Mouse (Mus musculus): ENCODE data around the gene Best2. TPM values are rescaled to one million over a fixed set of nuclear protein-coding genes. Genes with fewer than 3 reads are reported as not detected.

Gene Best2
- polyA plus RNA-seq, 1 experiment from 2014 or later = not detected

DNA sequence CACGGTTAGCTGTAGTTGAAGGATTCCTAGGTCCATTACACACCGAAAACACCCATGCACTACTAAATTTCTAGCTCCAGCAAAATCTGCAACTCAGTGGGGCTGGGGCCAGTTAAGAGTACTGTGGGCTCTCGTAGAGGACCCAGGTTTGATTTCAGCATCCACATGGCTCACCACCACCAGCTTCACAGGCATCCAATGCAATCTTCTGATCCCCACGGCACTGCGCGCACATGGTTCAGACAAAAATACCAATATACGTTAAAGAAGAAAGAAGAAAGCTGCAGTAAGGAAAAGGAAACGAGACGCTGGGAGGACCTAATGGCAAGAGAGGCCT lies 22.0 kb upstream of the Best2 start:
- peak overlapping the region; percentile 88 for H3K27ac ChIP-seq (ENCODE audit: low read depth, low read length)
- no peaks in the 10 kb centered on the region for H3K36me3 ChIP-seq (ENCODE audit: control insufficient read depth, insufficient read depth, low read length)
- ATAC-seq (ENCODE audit: low FRiP score) = peak; percentile 53
- H3K4me3 ChIP-seq (ENCODE audit: low read depth, low read length) = peak overlapping the region; percentile 79
- peaks cover 6% of the 10 kb centered on the region; the same call in 1 of the 2 replicates for H3K4me1 ChIP-seq (replicated peaks; ENCODE audit: control insufficient read depth, insufficient read depth, low read length)
- H3K4me2 ChIP-seq (replicated peaks; ENCODE audit: low read depth, low read length) = peak overlapping the region; percentile 89
- H3K9me3 ChIP-seq (ENCODE audit: control insufficient read depth, low read length) = no peaks in the 10 kb centered on the region
- under 1% methylated on average over 9 of the region's 9 CpGs for WGBS
- no peaks in the 10 kb centered on the region for H3K27me3 ChIP-seq (ENCODE audit: control insufficient read depth, insufficient read depth, low read length)
- peak overlapping the region; percentile 74 for H3K9ac ChIP-seq (ENCODE audit: low read depth, low read length)
- no peak for DNase-seq (ENCODE audit: low spot score)

DNA sequence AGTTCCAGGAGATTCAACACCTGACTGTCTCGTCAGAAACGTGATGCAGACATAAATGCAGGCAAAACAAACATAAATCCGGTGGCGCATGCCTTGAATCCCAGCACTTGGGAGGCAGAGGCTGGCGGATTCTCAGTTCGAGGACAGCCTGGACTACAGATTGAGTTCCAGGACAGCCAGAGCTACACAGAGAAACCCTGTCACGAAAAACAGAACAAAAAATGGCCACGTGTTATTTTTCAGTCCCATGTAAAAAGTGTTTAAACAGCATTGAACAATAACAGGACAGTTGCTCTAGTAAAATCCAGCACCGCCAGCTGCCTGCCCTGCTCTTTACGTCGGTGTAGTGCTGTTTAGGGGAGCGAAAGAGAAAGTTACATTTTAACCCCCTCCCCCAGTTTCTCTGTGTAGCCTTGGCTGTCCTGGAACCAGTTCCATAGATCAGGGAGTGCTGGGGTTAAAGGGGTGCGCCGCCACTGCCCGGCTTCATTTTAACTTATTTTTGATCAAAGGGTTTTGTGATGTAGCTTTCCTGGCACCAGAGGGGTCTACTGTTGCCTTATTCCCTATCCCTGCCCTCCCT lies 21.5 kb upstream of the Best2 start:
- peaks cover 6% of the 10 kb centered on the region; the same call in 1 of the 2 replicates for H3K4me1 ChIP-seq (replicated peaks; ENCODE audit: control insufficient read depth, insufficient read depth, low read length)
- H3K9ac ChIP-seq (ENCODE audit: low read depth, low read length) = peak overlapping the region; percentile 74
- H3K27ac ChIP-seq (ENCODE audit: low read depth, low read length) = peak overlapping the region; percentile 88
- H3K9me3 ChIP-seq (ENCODE audit: control insufficient read depth, low read length) = no peaks in the 10 kb centered on the region
- peak overlapping the region; percentile 79 for H3K4me3 ChIP-seq (ENCODE audit: low read depth, low read length)
- H3K27me3 ChIP-seq (ENCODE audit: control insufficient read depth, insufficient read depth, low read length) = no peaks in the 10 kb centered on the region
- DNase-seq (ENCODE audit: low spot score) = peak; percentile 36
- no peaks in the 10 kb centered on the region for H3K36me3 ChIP-seq (ENCODE audit: control insufficient read depth, insufficient read depth, low read length)
- peak; percentile 4 for ATAC-seq (ENCODE audit: low FRiP score)
- H3K4me2 ChIP-seq (replicated peaks; ENCODE audit: low read depth, low read length) = peak overlapping the region; percentile 89
- 2% methylated on average over 15 of the region's 15 CpGs for WGBS

DNA sequence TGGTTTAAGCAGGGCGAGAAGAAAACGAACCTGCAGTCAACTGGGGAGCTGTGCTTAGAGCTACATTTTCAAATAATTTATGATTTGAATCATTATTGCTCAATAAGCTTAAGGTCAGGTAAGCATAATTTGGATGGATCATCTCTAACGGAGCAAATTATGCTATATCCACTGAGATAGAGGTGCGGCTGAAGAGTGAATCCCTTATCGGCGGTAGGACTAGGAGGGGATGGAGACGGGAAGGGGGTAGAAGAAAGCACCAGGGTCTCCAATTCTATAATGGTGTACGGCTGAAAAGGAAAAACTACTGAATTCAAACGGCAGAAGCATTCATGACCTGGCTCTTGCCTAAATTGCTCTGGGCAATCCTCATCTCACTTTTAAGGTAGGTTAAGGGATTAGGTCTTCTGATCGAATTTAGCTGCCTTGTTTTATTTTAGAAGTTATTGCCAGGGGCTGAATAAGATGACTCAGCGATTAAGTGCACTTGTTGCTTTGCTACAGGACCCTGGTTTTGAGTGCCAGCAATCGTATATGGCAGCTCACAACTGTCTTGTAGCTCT lies 20.9 kb upstream of the Best2 start:
- Histone ChIP-seq H3K4me1 (replicated peaks; ENCODE audit: control insufficient read depth, insufficient read depth, low read length) (peaks cover 6% of the 10 kb centered on the region; the same call in 1 of the 2 replicates), H3K4me3 (ENCODE audit: low read depth, low read length) (peak overlapping the region; percentile 79), H3K9ac (ENCODE audit: low read depth, low read length) (peak overlapping the region; percentile 74), H3K27ac (ENCODE audit: low read depth, low read length) (no peak overlapping the region), H3K9me3 (ENCODE audit: control insufficient read depth, low read length) (no peaks in the 10 kb centered on the region), H3K4me2 (replicated peaks; ENCODE audit: low read depth, low read length) (peak overlapping the region; percentile 89), H3K36me3 (ENCODE audit: control insufficient read depth, insufficient read depth, low read length) (0 out of 2 replicates have a peak, but pooled peaks cover 2% of the 10 kb centered on the region), H3K27me3 (ENCODE audit: control insufficient read depth, insufficient read depth, low read length) (no peaks in the 10 kb centered on the region)
- ATAC-seq (ENCODE audit: low FRiP score) = no peak
- WGBS = 8% methylated on average over 12 of the region's 12 CpGs
- DNase-seq (ENCODE audit: low spot score) = no peak

DNA sequence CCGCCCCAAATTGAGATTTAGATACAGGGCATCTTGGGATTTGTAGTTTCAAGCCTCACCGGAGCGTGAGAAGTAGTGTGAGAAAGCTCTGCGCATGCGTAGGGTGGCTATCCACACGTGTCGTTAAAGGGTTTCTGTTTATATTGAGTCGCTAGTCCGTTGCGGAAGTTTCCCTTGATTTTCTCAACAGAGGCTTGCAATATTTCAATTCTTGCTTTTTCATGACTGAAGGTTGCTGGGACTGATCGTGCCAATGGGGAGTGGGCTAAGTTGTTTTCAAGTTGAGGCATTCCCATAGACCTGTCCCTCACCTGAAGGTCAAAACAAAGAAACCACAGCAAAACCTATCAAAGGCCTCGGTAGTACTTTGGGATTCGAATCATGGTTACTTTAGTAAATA lies 20.4 kb upstream of the Best2 start:
- H3K4me3 ChIP-seq (ENCODE audit: low read depth, low read length) = peak overlapping the region; percentile 79; the same call in 1 of the 2 replicates
- H3K9ac ChIP-seq (ENCODE audit: low read depth, low read length) = no peak overlapping the region
- H3K4me1 ChIP-seq (replicated peaks; ENCODE audit: control insufficient read depth, insufficient read depth, low read length) = peaks cover 6% of the 10 kb centered on the region; the same call in 1 of the 2 replicates
- H3K9me3 ChIP-seq (ENCODE audit: control insufficient read depth, low read length) = no peaks in the 10 kb centered on the region
- no peak for ATAC-seq (ENCODE audit: low FRiP score)
- no peak overlapping the region for H3K27ac ChIP-seq (ENCODE audit: low read depth, low read length)
- DNase-seq (ENCODE audit: low spot score) = peak; percentile 80
- peak overlapping the region; percentile 89 for H3K4me2 ChIP-seq (replicated peaks; ENCODE audit: low read depth, low read length)
- no peaks in the 10 kb centered on the region for H3K27me3 ChIP-seq (ENCODE audit: control insufficient read depth, insufficient read depth, low read length)
- 4% methylated on average over 13 of the region's 13 CpGs for WGBS
- 0 out of 2 replicates have a peak, but pooled peaks cover 2% of the 10 kb centered on the region for H3K36me3 ChIP-seq (ENCODE audit: control insufficient read depth, insufficient read depth, low read length)

DNA sequence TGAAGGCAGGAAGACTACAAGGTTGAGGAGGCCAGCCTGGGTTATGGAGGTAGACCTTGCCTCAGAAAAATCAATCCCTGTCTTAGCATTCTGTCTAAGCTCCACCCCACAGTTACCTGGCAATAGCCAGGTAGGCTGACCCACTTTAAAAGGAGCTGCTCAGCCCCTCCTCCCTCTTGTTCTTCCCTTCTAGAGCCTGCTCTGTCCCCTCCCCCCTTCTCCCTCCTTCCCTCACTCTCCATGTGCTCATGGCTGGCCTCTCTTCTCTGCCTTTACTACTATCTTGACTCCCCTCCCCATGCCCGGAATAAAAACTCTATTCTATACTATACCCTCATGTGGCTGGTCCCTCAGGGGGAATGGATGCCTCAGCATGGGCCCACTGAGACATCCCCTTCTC lies 19.5 kb upstream of the Best2 start:
- Histone ChIP-seq H3K36me3 (ENCODE audit: control insufficient read depth, insufficient read depth, low read length) (0 out of 2 replicates have a peak, but pooled peaks cover 5% of the 10 kb centered on the region), H3K9me3 (ENCODE audit: control insufficient read depth, low read length) (no peaks in the 10 kb centered on the region), H3K4me2 (replicated peaks; ENCODE audit: low read depth, low read length) (no peak overlapping the region), H3K27me3 (ENCODE audit: control insufficient read depth, insufficient read depth, low read length) (no peaks in the 10 kb centered on the region), H3K9ac (ENCODE audit: low read depth, low read length) (no peak overlapping the region), H3K4me3 (ENCODE audit: low read depth, low read length) (no peak overlapping the region), H3K27ac (ENCODE audit: low read depth, low read length) (no peak overlapping the region), H3K4me1 (replicated peaks; ENCODE audit: control insufficient read depth, insufficient read depth, low read length) (peaks cover 8% of the 10 kb centered on the region; the same call in 1 of the 2 replicates)
- DNase-seq (ENCODE audit: low spot score) (no peak), ATAC-seq (ENCODE audit: low FRiP score) (no peak)
- 60% methylated on average over 1 of the region's 1 CpGs for WGBS

DNA sequence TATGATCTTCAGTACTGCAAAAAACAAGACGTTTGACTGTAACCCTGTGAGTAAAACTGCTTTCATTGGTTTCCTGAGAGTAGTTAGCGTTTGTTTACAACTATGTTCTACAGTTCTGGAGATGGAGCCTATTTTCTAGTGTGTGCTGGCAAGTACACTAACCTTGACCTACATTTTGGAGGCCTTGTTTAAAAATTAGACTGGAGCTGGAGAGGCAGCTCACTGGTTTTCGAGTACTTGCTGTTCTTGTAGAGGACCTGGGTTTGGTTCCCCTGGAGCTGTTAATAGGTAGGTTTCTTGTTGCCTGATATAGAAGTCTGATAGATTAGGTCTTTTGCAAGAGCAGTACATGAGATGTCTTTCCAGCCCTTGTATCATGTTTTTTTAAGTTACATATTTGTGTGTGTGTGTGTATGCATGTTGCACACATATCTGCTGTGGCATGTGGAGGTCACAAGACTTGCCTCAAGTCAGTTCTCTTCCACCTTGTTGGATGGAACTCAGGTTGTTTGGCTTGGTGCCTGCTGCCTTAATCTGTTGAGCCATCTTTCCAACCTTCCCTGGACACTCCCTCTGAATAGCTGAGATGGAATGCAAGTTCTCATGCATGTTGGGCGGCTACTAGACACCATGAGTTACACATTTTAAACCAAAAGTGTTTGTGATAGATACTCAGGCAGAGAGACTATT lies 18.4 kb upstream of the Best2 start:
- Histone ChIP-seq H3K36me3 (ENCODE audit: control insufficient read depth, insufficient read depth, low read length) (0 out of 2 replicates have a peak, but pooled peaks cover 5% of the 10 kb centered on the region), H3K4me1 (replicated peaks; ENCODE audit: control insufficient read depth, insufficient read depth, low read length) (peaks cover 12% of the 10 kb centered on the region), H3K27me3 (ENCODE audit: control insufficient read depth, insufficient read depth, low read length) (no peaks in the 10 kb centered on the region), H3K27ac (ENCODE audit: low read depth, low read length) (no peak overlapping the region), H3K4me3 (ENCODE audit: low read depth, low read length) (no peak overlapping the region), H3K9me3 (ENCODE audit: control insufficient read depth, low read length) (no peaks in the 10 kb centered on the region), H3K4me2 (replicated peaks; ENCODE audit: low read depth, low read length) (no peak overlapping the region), H3K9ac (ENCODE audit: low read depth, low read length) (no peak overlapping the region)
- ATAC-seq (ENCODE audit: low FRiP score) (no peak), DNase-seq (ENCODE audit: low spot score) (no peak)
- WGBS = 87% methylated on average over 4 of the region's 4 CpGs

DNA sequence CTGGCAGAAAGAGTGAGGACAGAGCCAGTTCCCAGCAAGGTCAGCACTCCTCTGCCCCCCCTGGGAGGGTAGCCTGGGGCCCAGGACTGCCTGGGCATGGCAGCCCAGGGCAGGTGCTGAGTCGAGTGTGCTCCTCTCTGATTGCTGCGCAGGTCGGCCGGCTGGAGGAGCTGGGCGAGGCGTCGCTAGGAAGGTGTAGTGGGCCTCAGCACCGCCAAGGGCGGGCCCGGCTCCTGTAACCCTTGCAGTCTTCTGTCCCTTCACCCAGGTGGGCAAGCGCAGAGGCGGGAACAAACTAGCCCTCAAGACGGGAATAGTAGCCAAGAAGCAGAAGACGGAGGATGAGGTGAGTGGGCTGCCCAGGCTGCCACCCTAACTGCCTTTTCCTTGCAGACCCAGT lies 14.9 kb upstream of the Best2 start:
- H3K4me2 ChIP-seq (replicated peaks; ENCODE audit: low read depth, low read length) = peak overlapping the region; percentile 60; the same call in 1 of the 2 replicates
- DNase-seq (ENCODE audit: low spot score) = no peak
- H3K9me3 ChIP-seq (ENCODE audit: control insufficient read depth, low read length) = no peaks in the 10 kb centered on the region
- 90% methylated on average over 14 of the region's 14 CpGs for WGBS
- H3K9ac ChIP-seq (ENCODE audit: low read depth, low read length) = no peak overlapping the region
- no peak for ATAC-seq (ENCODE audit: low FRiP score)
- H3K4me1 ChIP-seq (replicated peaks; ENCODE audit: control insufficient read depth, insufficient read depth, low read length) = peaks cover 10% of the 10 kb centered on the region
- H3K27ac ChIP-seq (ENCODE audit: low read depth, low read length) = no peak overlapping the region
- 0 out of 2 replicates have a peak, but pooled peaks cover 5% of the 10 kb centered on the region for H3K36me3 ChIP-seq (ENCODE audit: control insufficient read depth, insufficient read depth, low read length)
- H3K27me3 ChIP-seq (ENCODE audit: control insufficient read depth, insufficient read depth, low read length) = no peaks in the 10 kb centered on the region
- no peak overlapping the region for H3K4me3 ChIP-seq (ENCODE audit: low read depth, low read length)

DNA sequence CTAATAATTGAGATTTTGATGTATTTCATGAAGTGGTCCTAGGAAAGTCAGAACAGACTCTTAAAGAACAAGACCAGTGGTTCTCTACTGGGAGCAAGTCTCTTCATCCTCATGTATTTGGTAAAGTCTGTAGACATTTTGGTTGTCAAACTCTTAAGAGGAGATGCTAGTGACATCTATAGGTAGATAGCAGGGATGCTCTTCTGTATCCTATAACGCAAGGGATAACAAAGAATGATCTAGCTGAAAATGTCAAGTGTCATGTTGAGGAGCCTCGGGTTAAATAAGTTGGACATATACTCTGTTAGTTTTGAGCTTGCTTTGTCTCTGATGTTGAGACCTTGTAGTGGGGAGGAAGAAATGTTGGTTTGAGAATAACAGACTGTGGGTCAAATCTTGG lies 13.6 kb upstream of the Best2 start:
- H3K4me1 ChIP-seq (replicated peaks; ENCODE audit: control insufficient read depth, insufficient read depth, low read length) = peaks cover 10% of the 10 kb centered on the region
- peak overlapping the region; percentile 100 for H3K9ac ChIP-seq (ENCODE audit: low read depth, low read length)
- peak overlapping the region; percentile 60 for H3K4me2 ChIP-seq (replicated peaks; ENCODE audit: low read depth, low read length)
- no peaks in the 10 kb centered on the region for H3K9me3 ChIP-seq (ENCODE audit: control insufficient read depth, low read length)
- H3K27ac ChIP-seq (ENCODE audit: low read depth, low read length) = no peak overlapping the region
- no peak for DNase-seq (ENCODE audit: low spot score)
- no peak for ATAC-seq (ENCODE audit: low FRiP score)
- peaks cover 8% of the 10 kb centered on the region; the same call in 1 of the 2 replicates for H3K36me3 ChIP-seq (ENCODE audit: control insufficient read depth, insufficient read depth, low read length)
- peak overlapping the region; percentile 100 for H3K4me3 ChIP-seq (ENCODE audit: low read depth, low read length)
- 27% methylated on average over 2 of the region's 2 CpGs for WGBS
- H3K27me3 ChIP-seq (ENCODE audit: control insufficient read depth, insufficient read depth, low read length) = no peaks in the 10 kb centered on the region

Measured in hindbrain, embryonic 11.5 days (tissue).